Comparison of ENCODE assay signal across 25 mouse cellular contexts in the genomic region with DNA sequence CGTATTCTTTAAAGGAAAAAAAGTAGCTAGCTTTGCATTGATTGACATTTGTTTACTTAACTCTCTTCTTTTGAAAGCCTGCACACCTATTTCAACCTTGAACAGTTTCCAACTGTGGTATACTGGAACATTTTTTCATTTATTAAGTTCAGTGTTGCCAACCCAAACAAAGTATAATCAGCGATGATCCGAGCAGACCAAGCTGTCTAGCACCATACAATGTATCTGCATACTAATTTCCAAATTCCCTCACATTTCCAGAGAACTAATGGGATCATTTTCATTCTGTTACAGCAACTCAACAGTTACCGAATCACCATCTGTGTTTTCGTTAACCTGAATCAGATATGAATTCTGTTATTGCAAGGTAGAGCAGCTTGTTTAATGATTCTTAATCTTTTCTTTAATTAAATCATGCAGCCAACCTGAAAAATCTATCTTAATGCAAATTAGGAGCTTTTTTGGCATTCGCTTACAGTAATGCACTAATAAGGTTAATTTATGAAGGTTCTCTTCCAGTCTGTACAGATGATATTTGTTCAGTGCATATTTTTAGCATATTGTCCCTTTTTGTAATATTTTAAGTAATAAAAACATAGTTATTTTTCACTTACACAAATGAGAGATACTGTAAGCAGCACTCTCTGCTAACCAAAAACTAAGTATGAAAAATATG.
DNase-seq lines count a peak whose midpoint lies in the region; ATAC-seq and TF ChIP-seq lines count a peak whose summit lies in the region.
"Had no signal": no experiment of that assay in that cellular context is flagged by ENCODE, and none has a peak within 500 bp of the region (broad histone marks: within the 10 kb centered on the region; RNA-seq: fewer than 3 reads in every experiment).

No protein-coding gene starts in this region.

- peak; percentile 8 for DNase-seq in embryonic facial prominence, embryonic 14.5 days (ENCODE audit: low spot score)
- no peak for DNase-seq in embryonic facial prominence, embryonic 10.5 days (ENCODE audit: low spot score)
- DNase-seq in midbrain, embryonic 11.5 days (ENCODE audit: low spot score, missing footprints) = peak; percentile 47
- DNase-seq in forebrain, postnatal 0 days = peak; percentile 8
- DNase-seq: adrenal gland, postnatal 10 days; adrenal gland, postnatal 36 days; cerebellum, adult 11 months; cerebellum, adult 2 months; cerebellum, adult 9-11 months; cerebellum, postnatal 25 days; gastrocnemius, postnatal 25 days; heart, adult 18-20 months; heart, postnatal 10 days; heart, postnatal 36 days; kidney, adult 11 months had no signal

- no peak overlapping the region for H3K27ac ChIP-seq in embryonic facial prominence, embryonic 14.5 days (replicated peaks; ENCODE audit: low read depth, low read length)
- H3K27ac ChIP-seq in embryonic facial prominence, embryonic 10.5 days (replicated peaks) = no peak overlapping the region
- no peak overlapping the region for H3K27ac ChIP-seq in forebrain, embryonic 15.5 days (replicated peaks)
- H3K27ac ChIP-seq in forebrain, embryonic 12.5 days = no peak overlapping the region
- no peak overlapping the region for H3K27ac ChIP-seq in midbrain, embryonic 11.5 days (ENCODE audit: low read depth, low read length)
- H3K27ac ChIP-seq in midbrain, embryonic 15.5 days = no peak overlapping the region
- H3K27ac ChIP-seq in forebrain, postnatal 0 days (ENCODE audit: low read depth, low read length) = no peak overlapping the region
- H3K27ac ChIP-seq: embryonic facial prominence, embryonic 13.5 days; heart, embryonic 15.5 days; hindbrain, embryonic 15.5 days; intestine, embryonic 15.5 days had no signal

- no peak overlapping the region for H3K9ac ChIP-seq in embryonic facial prominence, embryonic 14.5 days (ENCODE audit: low read depth, low read length)
- no peak overlapping the region for H3K9ac ChIP-seq in forebrain, embryonic 15.5 days (replicated peaks)
- no peak overlapping the region for H3K9ac ChIP-seq in forebrain, embryonic 12.5 days
- no peak overlapping the region for H3K9ac ChIP-seq in midbrain, embryonic 11.5 days (ENCODE audit: low read length)
- no peak overlapping the region for H3K9ac ChIP-seq in midbrain, embryonic 15.5 days
- no peak overlapping the region for H3K9ac ChIP-seq in forebrain, postnatal 0 days
- H3K9ac ChIP-seq: embryonic facial prominence, embryonic 13.5 days; heart, embryonic 12.5 days; heart, embryonic 15.5 days; hindbrain, embryonic 15.5 days; intestine, embryonic 15.5 days had no signal

- no peak for ATAC-seq in embryonic facial prominence, embryonic 14.5 days (ENCODE audit: low read depth)
- ATAC-seq in forebrain, embryonic 15.5 days (replicated peaks) = peak; percentile 95
- no peak for ATAC-seq in forebrain, embryonic 12.5 days (ENCODE audit: low FRiP score)
- ATAC-seq in midbrain, embryonic 11.5 days (ENCODE audit: low FRiP score) = no peak
- ATAC-seq in midbrain, embryonic 15.5 days (replicated peaks) = no peak
- ATAC-seq in forebrain, postnatal 0 days = no peak
- ATAC-seq in megakaryocyte progenitor cell, adult 5-6 weeks (replicated peaks; ENCODE audit: poor library complexity) = no peak
- ATAC-seq: intestine, embryonic 15.5 days; Patski had no signal

- no peak overlapping the region for H3K4me2 ChIP-seq in embryonic facial prominence, embryonic 14.5 days (ENCODE audit: low read depth, low read length)
- no peak overlapping the region for H3K4me2 ChIP-seq in forebrain, embryonic 15.5 days (replicated peaks)
- H3K4me2 ChIP-seq in forebrain, embryonic 12.5 days = no peak overlapping the region
- H3K4me2 ChIP-seq in midbrain, embryonic 11.5 days = no peak overlapping the region
- no peak overlapping the region for H3K4me2 ChIP-seq in midbrain, embryonic 15.5 days
- H3K4me2 ChIP-seq in forebrain, postnatal 0 days (ENCODE audit: low read depth) = no peak overlapping the region
- H3K4me2 ChIP-seq: embryonic facial prominence, embryonic 13.5 days; heart, embryonic 12.5 days; heart, embryonic 15.5 days; hindbrain, embryonic 15.5 days; intestine, embryonic 15.5 days had no signal

- no peak overlapping the region for H3K4me3 ChIP-seq in embryonic facial prominence, embryonic 14.5 days (ENCODE audit: low read depth, low read length)
- no peak overlapping the region for H3K4me3 ChIP-seq in embryonic facial prominence, embryonic 10.5 days
- H3K4me3 ChIP-seq in forebrain, embryonic 15.5 days = no peak overlapping the region
- H3K4me3 ChIP-seq in forebrain, embryonic 12.5 days (replicated peaks) = no peak overlapping the region
- H3K4me3 ChIP-seq in midbrain, embryonic 11.5 days (ENCODE audit: low read depth, low read length) = no peak overlapping the region
- H3K4me3 ChIP-seq in midbrain, embryonic 15.5 days = no peak overlapping the region
- H3K4me3 ChIP-seq in forebrain, postnatal 0 days (ENCODE audit: low read depth, low read length) = no peak overlapping the region
- H3K4me3 ChIP-seq: embryonic facial prominence, embryonic 13.5 days; heart, embryonic 12.5 days; heart, embryonic 15.5 days; hindbrain, embryonic 15.5 days; intestine, embryonic 15.5 days had no signal

- no peaks in the 10 kb centered on the region for H3K27me3 ChIP-seq in embryonic facial prominence, embryonic 14.5 days (replicated peaks; ENCODE audit: control insufficient read depth, insufficient read depth, low read length)
- no peaks in the 10 kb centered on the region for H3K27me3 ChIP-seq in embryonic facial prominence, embryonic 10.5 days (replicated peaks; ENCODE audit: low read depth, poor library complexity, severe bottlenecking)
- H3K27me3 ChIP-seq in forebrain, embryonic 15.5 days = no peaks in the 10 kb centered on the region
- H3K27me3 ChIP-seq in forebrain, embryonic 12.5 days = no peaks in the 10 kb centered on the region
- H3K27me3 ChIP-seq in midbrain, embryonic 11.5 days (ENCODE audit: control insufficient read depth, insufficient read depth, low read length) = no peaks in the 10 kb centered on the region
- H3K27me3 ChIP-seq in midbrain, embryonic 15.5 days (replicated peaks) = no peaks in the 10 kb centered on the region
- H3K27me3 ChIP-seq in forebrain, postnatal 0 days (ENCODE audit: insufficient read depth, low read length) = no peaks in the 10 kb centered on the region
- H3K27me3 ChIP-seq: embryonic facial prominence, embryonic 13.5 days; heart, embryonic 12.5 days; heart, embryonic 15.5 days; hindbrain, embryonic 15.5 days; intestine, embryonic 15.5 days had no signal

- TF ChIP-seq CTCF in forebrain, postnatal 0 days (IDR thresholded peaks at IDR 0.05; ENCODE audit: low read depth) = no peak

- H3K36me3 ChIP-seq in embryonic facial prominence, embryonic 14.5 days (ENCODE audit: control insufficient read depth, insufficient read depth, low read length) = no peaks in the 10 kb centered on the region
- H3K36me3 ChIP-seq in embryonic facial prominence, embryonic 10.5 days (replicated peaks) = no peaks in the 10 kb centered on the region
- no peaks in the 10 kb centered on the region for H3K36me3 ChIP-seq in forebrain, embryonic 15.5 days
- no peaks in the 10 kb centered on the region for H3K36me3 ChIP-seq in forebrain, embryonic 12.5 days (replicated peaks)
- H3K36me3 ChIP-seq in midbrain, embryonic 11.5 days (ENCODE audit: control insufficient read depth, insufficient read depth, low read length) = no peaks in the 10 kb centered on the region
- H3K36me3 ChIP-seq in midbrain, embryonic 15.5 days (replicated peaks) = no peaks in the 10 kb centered on the region
- no peaks in the 10 kb centered on the region for H3K36me3 ChIP-seq in forebrain, postnatal 0 days (ENCODE audit: insufficient read depth)
- H3K36me3 ChIP-seq: embryonic facial prominence, embryonic 13.5 days; heart, embryonic 12.5 days; heart, embryonic 15.5 days; hindbrain, embryonic 15.5 days; intestine, embryonic 15.5 days had no signal

- H3K4me1 ChIP-seq in embryonic facial prominence, embryonic 14.5 days (ENCODE audit: control insufficient read depth, insufficient read depth, low read length) = no peaks in the 10 kb centered on the region
- H3K4me1 ChIP-seq in embryonic facial prominence, embryonic 10.5 days = no peaks in the 10 kb centered on the region
- peaks cover 5% of the 10 kb centered on the region; the same call in 1 of the 2 replicates for H3K4me1 ChIP-seq in forebrain, embryonic 15.5 days
- H3K4me1 ChIP-seq in forebrain, embryonic 12.5 days = no peaks in the 10 kb centered on the region
- H3K4me1 ChIP-seq in midbrain, embryonic 11.5 days (ENCODE audit: control insufficient read depth, insufficient read depth, low read length) = no peaks in the 10 kb centered on the region
- no peaks in the 10 kb centered on the region for H3K4me1 ChIP-seq in midbrain, embryonic 15.5 days
- no peaks in the 10 kb centered on the region for H3K4me1 ChIP-seq in forebrain, postnatal 0 days (ENCODE audit: insufficient read depth)
- H3K4me1 ChIP-seq: embryonic facial prominence, embryonic 13.5 days; heart, embryonic 12.5 days; heart, embryonic 15.5 days; hindbrain, embryonic 15.5 days; intestine, embryonic 15.5 days had no signal

- WGBS in embryonic facial prominence, embryonic 14.5 days = 56% methylated on average over 6 of the region's 6 CpGs
- 86% methylated on average over 6 of the region's 6 CpGs for WGBS in embryonic facial prominence, embryonic 10.5 days
- WGBS in forebrain, embryonic 15.5 days = 35% methylated on average over 6 of the region's 6 CpGs
- WGBS in forebrain, embryonic 12.5 days = 70% methylated on average over 6 of the region's 6 CpGs
- WGBS in midbrain, embryonic 11.5 days = 90% methylated on average over 6 of the region's 6 CpGs
- 69% methylated on average over 6 of the region's 6 CpGs for WGBS in midbrain, embryonic 15.5 days
- WGBS in forebrain, postnatal 0 days = 40% methylated on average over 6 of the region's 6 CpGs

- no peaks in the 10 kb centered on the region for H3K9me3 ChIP-seq in embryonic facial prominence, embryonic 14.5 days (ENCODE audit: control insufficient read depth, low read length)
- H3K9me3 ChIP-seq in embryonic facial prominence, embryonic 10.5 days = no peaks in the 10 kb centered on the region
- H3K9me3 ChIP-seq in forebrain, embryonic 15.5 days = no peaks in the 10 kb centered on the region
- H3K9me3 ChIP-seq in forebrain, embryonic 12.5 days = no peaks in the 10 kb centered on the region
- no peaks in the 10 kb centered on the region for H3K9me3 ChIP-seq in midbrain, embryonic 11.5 days (ENCODE audit: control insufficient read depth, low read length)
- H3K9me3 ChIP-seq in midbrain, embryonic 15.5 days = no peaks in the 10 kb centered on the region
- no peaks in the 10 kb centered on the region for H3K9me3 ChIP-seq in forebrain, postnatal 0 days (ENCODE audit: low read length)
- H3K9me3 ChIP-seq: embryonic facial prominence, embryonic 13.5 days; heart, embryonic 12.5 days; heart, embryonic 15.5 days; hindbrain, embryonic 15.5 days; intestine, embryonic 15.5 days had no signal
